Mouse (Mus musculus): ENCODE results near the gene Dennd6b. TPM values are rescaled to one million over a fixed set of nuclear protein-coding genes. Genes with fewer than 3 reads are reported as not detected.

Dennd6b gene
- total and polyA plus RNA-seq, 3 experiments, result 8.4 to 24.0 (median 9.1) TPM

- Histone ChIP-seq H3K4me1 (ENCODE audit: control insufficient read depth, insufficient read depth, low read length) (peaks cover 25% of the 10 kb centered on the region), H3K79me2 (replicated peaks; ENCODE audit: control insufficient read depth, insufficient read depth, low read length) (no peaks in the 10 kb centered on the region), H3K9ac (ENCODE audit: low read depth, low read length) (peak within 1 kb of the TSS; percentile 85), H3K4me3 (peak within 1 kb of the TSS; percentile 79), H3K36me3 (ENCODE audit: control insufficient read depth, insufficient read depth, low read length) (no peaks in the 10 kb centered on the region), H3K27ac (peak within 1 kb of the TSS; percentile 85), H3K27me3 (ENCODE audit: control insufficient read depth, insufficient read depth, low read length) (no peaks in the 10 kb centered on the region)
- TF ChIP-seq POLR2A (IDR thresholded peaks at IDR 0.05; ENCODE audit: insufficient read depth, low read depth, low read length) (peak; percentile 77), CTCF (IDR thresholded peaks at IDR 0.05) (no peak), EP300 (IDR thresholded peaks at IDR 0.05; ENCODE audit: insufficient read depth, low read depth, low read length) (0 out of 2 replicates have a peak, but pooled peaks have one; percentile 48)
- DNase-seq, result peak; percentile 89 to 91
- WGBS, result 1% methylated on average over 68 of the region's 72 CpGs
- intact Hi-C loops (cut with DNase I), result loop anchor here (1.0 kb wide), 1 partner anchor 16 kb away; the partner anchor contains the start of gene Dennd6b
Observed at GRCm38 (mm10) chr15:89180571-89181229, 15.6 kb downstream of the Dennd6b start, which contains the start of gene Plxnb2. Plxnb2 (minus strand) TSS chr15:89180788.

- intact Hi-C loops (cut with DNase I), result loop anchor here (1.0 kb wide), 1 partner anchor 16 kb away; the partner anchor contains the start of gene Dennd6b
- 1% methylated on average over 26 of the region's 26 CpGs for WGBS
- Histone ChIP-seq H3K9ac (ENCODE audit: low read depth, low read length) (peak overlapping the region; percentile 85), H3K27ac (peak overlapping the region; percentile 85), H3K4me3 (peak overlapping the region; percentile 79), H3K4me1 (ENCODE audit: control insufficient read depth, insufficient read depth, low read length) (peaks cover 25% of the 10 kb centered on the region), H3K27me3 (ENCODE audit: control insufficient read depth, insufficient read depth, low read length) (no peaks in the 10 kb centered on the region), H3K79me2 (replicated peaks; ENCODE audit: control insufficient read depth, insufficient read depth, low read length) (no peaks in the 10 kb centered on the region), H3K36me3 (ENCODE audit: control insufficient read depth, insufficient read depth, low read length) (no peaks in the 10 kb centered on the region)
- no peak for TF ChIP-seq EP300 (IDR thresholded peaks at IDR 0.05; ENCODE audit: insufficient read depth, low read depth, low read length)
- TF ChIP-seq POLR2A (IDR thresholded peaks at IDR 0.05; ENCODE audit: insufficient read depth, low read depth, low read length), result no peak
- no peak for TF ChIP-seq CTCF (IDR thresholded peaks at IDR 0.05)
- DNase-seq, result no peak
Observed at GRCm38 (mm10) chr15:89180081-89180541, 16.2 kb downstream of the Dennd6b start.

GRCm38 (mm10) chr15:89179630-89179964 lies 16.7 kb downstream of the Dennd6b start:
- peak overlapping the region; percentile 79 for H3K4me3 ChIP-seq
- no peaks in the 10 kb centered on the region for H3K36me3 ChIP-seq (ENCODE audit: control insufficient read depth, insufficient read depth, low read length)
- intact Hi-C loops (cut with DNase I), result loop anchor here (1.0 kb wide), 1 partner anchor 10 kb away; no protein-coding TSS in a partner anchor
- H3K27ac ChIP-seq, result peak overlapping the region; percentile 85
- H3K4me1 ChIP-seq (ENCODE audit: control insufficient read depth, insufficient read depth, low read length), result peaks cover 25% of the 10 kb centered on the region
- no peak for TF ChIP-seq EP300 (IDR thresholded peaks at IDR 0.05; ENCODE audit: insufficient read depth, low read depth, low read length)
- TF ChIP-seq CTCF (IDR thresholded peaks at IDR 0.05), result no peak
- no peak for TF ChIP-seq POLR2A (IDR thresholded peaks at IDR 0.05; ENCODE audit: insufficient read depth, low read depth, low read length)
- DNase-seq, result peak in 1 of 2 experiments; percentile 44
- WGBS, result 12% methylated on average over 6 of the region's 6 CpGs
- no peaks in the 10 kb centered on the region for H3K27me3 ChIP-seq (ENCODE audit: control insufficient read depth, insufficient read depth, low read length)
- no peaks in the 10 kb centered on the region for H3K79me2 ChIP-seq (replicated peaks; ENCODE audit: control insufficient read depth, insufficient read depth, low read length)
- H3K9ac ChIP-seq (ENCODE audit: low read depth, low read length), result peak overlapping the region; percentile 85

- H3K27me3 ChIP-seq (ENCODE audit: control insufficient read depth, insufficient read depth, low read length), result no peaks in the 10 kb centered on the region
- peak overlapping the region; percentile 85 for H3K9ac ChIP-seq (ENCODE audit: low read depth, low read length)
- intact Hi-C loops (cut with DNase I), result loop anchor here (1.0 kb wide), 1 partner anchor 10 kb away; no protein-coding TSS in a partner anchor
- peak; percentile 61 for TF ChIP-seq POLR2A (IDR thresholded peaks at IDR 0.05; ENCODE audit: insufficient read depth, low read depth, low read length)
- TF ChIP-seq CTCF (IDR thresholded peaks at IDR 0.05), result no peak
- TF ChIP-seq EP300 (IDR thresholded peaks at IDR 0.05; ENCODE audit: insufficient read depth, low read depth, low read length), result peak; percentile 52; the same call in 1 of the 2 replicates
- H3K36me3 ChIP-seq (ENCODE audit: control insufficient read depth, insufficient read depth, low read length), result no peaks in the 10 kb centered on the region
- H3K27ac ChIP-seq, result peak overlapping the region; percentile 85
- no peaks in the 10 kb centered on the region for H3K79me2 ChIP-seq (replicated peaks; ENCODE audit: control insufficient read depth, insufficient read depth, low read length)
- WGBS, result 3% methylated on average over 16 of the region's 16 CpGs
- H3K4me1 ChIP-seq (ENCODE audit: control insufficient read depth, insufficient read depth, low read length), result peaks cover 26% of the 10 kb centered on the region
- DNase-seq, result peak; percentile 81 to 88
- peak overlapping the region; percentile 79 for H3K4me3 ChIP-seq
Observed at GRCm38 (mm10) chr15:89178954-89179629, 17.2 kb downstream of the Dennd6b start.

GRCm38 (mm10) chr15:89178260-89178860 lies 17.9 kb downstream of the Dennd6b start:
- DNase-seq, result peak; percentile 44 to 47
- peak overlapping the region; percentile 85 for H3K9ac ChIP-seq (ENCODE audit: low read depth, low read length)
- H3K4me3 ChIP-seq, result peak overlapping the region; percentile 79
- 34% methylated on average over 7 of the region's 7 CpGs for WGBS
- H3K79me2 ChIP-seq (replicated peaks; ENCODE audit: control insufficient read depth, insufficient read depth, low read length), result no peaks in the 10 kb centered on the region
- TF ChIP-seq CTCF (IDR thresholded peaks at IDR 0.05) (no peak), POLR2A (IDR thresholded peaks at IDR 0.05; ENCODE audit: insufficient read depth, low read depth, low read length) (no peak), EP300 (IDR thresholded peaks at IDR 0.05; ENCODE audit: insufficient read depth, low read depth, low read length) (no peak)
- H3K27ac ChIP-seq, result peak overlapping the region; percentile 85
- no peaks in the 10 kb centered on the region for H3K36me3 ChIP-seq (ENCODE audit: control insufficient read depth, insufficient read depth, low read length)
- no peaks in the 10 kb centered on the region for H3K27me3 ChIP-seq (ENCODE audit: control insufficient read depth, insufficient read depth, low read length)
- intact Hi-C loops (cut with DNase I), result no loop called here
- H3K4me1 ChIP-seq (ENCODE audit: control insufficient read depth, insufficient read depth, low read length), result peaks cover 26% of the 10 kb centered on the region

Data from heart, adult 2 months (tissue).